Comparison of ENCODE assay signal across 9 mouse cellular contexts in genomic region chr17:71986456-71986855, GRCm38 (mm10).
DNase-seq lines count a peak whose midpoint lies in the region; ATAC-seq and TF ChIP-seq lines count a peak whose summit lies in the region.
"Had no signal": no experiment of that assay in that cellular context is flagged by ENCODE, and none has a peak within 500 bp of the region (broad histone marks: within the 10 kb centered on the region; RNA-seq: fewer than 3 reads in every experiment).

No protein-coding gene starts in this region.

- H3K27me3 ChIP-seq in intestine, embryonic 14.5 days (replicated peaks; ENCODE audit: control insufficient read depth, insufficient read depth, low read length): no peaks in the 10 kb centered on the region
- H3K27me3 ChIP-seq in intestine, postnatal 0 days (replicated peaks; ENCODE audit: control insufficient read depth, insufficient read depth, low read length): no peaks in the 10 kb centered on the region
- no peaks in the 10 kb centered on the region for H3K27me3 ChIP-seq in intestine, embryonic 15.5 days (replicated peaks)
- no peaks in the 10 kb centered on the region for H3K27me3 ChIP-seq in neural tube, embryonic 13.5 days

- no peak for TF ChIP-seq CTCF in intestine, postnatal 0 days (IDR thresholded peaks at IDR 0.05; ENCODE audit: low read depth)

- H3K4me1 ChIP-seq in intestine, embryonic 14.5 days (replicated peaks; ENCODE audit: control insufficient read depth, insufficient read depth, low read length): peaks cover 14% of the 10 kb centered on the region; the same call in 1 of the 2 replicates
- no peaks in the 10 kb centered on the region for H3K4me1 ChIP-seq in intestine, postnatal 0 days (replicated peaks; ENCODE audit: control insufficient read depth, insufficient read depth, low read length)
- peaks cover 5% of the 10 kb centered on the region; the same call in 1 of the 2 replicates for H3K4me1 ChIP-seq in intestine, embryonic 15.5 days (replicated peaks)
- peaks cover 27% of the 10 kb centered on the region for H3K4me1 ChIP-seq in neural tube, embryonic 13.5 days (replicated peaks)

- no peak overlapping the region for H3K27ac ChIP-seq in intestine, embryonic 14.5 days (ENCODE audit: low read depth)
- no peak overlapping the region for H3K27ac ChIP-seq in intestine, postnatal 0 days (ENCODE audit: low read depth, low read length)
- no peak overlapping the region for H3K27ac ChIP-seq in intestine, embryonic 15.5 days
- H3K27ac ChIP-seq in neural tube, embryonic 13.5 days (replicated peaks): peak overlapping the region; percentile 82
- H3K27ac ChIP-seq: limb, embryonic 13.5 days had no signal

- H3K36me3 ChIP-seq in intestine, embryonic 14.5 days (ENCODE audit: control insufficient read depth, insufficient read depth, low read length): no peaks in the 10 kb centered on the region
- H3K36me3 ChIP-seq in intestine, postnatal 0 days (ENCODE audit: control insufficient read depth, insufficient read depth): no peaks in the 10 kb centered on the region
- no peaks in the 10 kb centered on the region for H3K36me3 ChIP-seq in intestine, embryonic 15.5 days
- H3K36me3 ChIP-seq in neural tube, embryonic 13.5 days: no peaks in the 10 kb centered on the region
- H3K36me3 ChIP-seq: limb, embryonic 13.5 days had no signal

- WGBS in intestine, embryonic 14.5 days: 35% methylated on average over 9 of the region's 9 CpGs
- WGBS in intestine, postnatal 0 days: 38% methylated on average over 9 of the region's 9 CpGs
- WGBS in intestine, embryonic 15.5 days: 27% methylated on average over 9 of the region's 9 CpGs
- WGBS in neural tube, embryonic 13.5 days: 32% methylated on average over 9 of the region's 9 CpGs

- no peak overlapping the region for H3K9ac ChIP-seq in intestine, embryonic 14.5 days (ENCODE audit: low read length)
- no peak overlapping the region for H3K9ac ChIP-seq in intestine, postnatal 0 days (ENCODE audit: low read depth, low read length)
- no peak overlapping the region for H3K9ac ChIP-seq in intestine, embryonic 15.5 days
- peak overlapping the region; percentile 47; the same call in 1 of the 2 replicates for H3K9ac ChIP-seq in neural tube, embryonic 13.5 days
- H3K9ac ChIP-seq: limb, embryonic 13.5 days had no signal

- no peak for DNase-seq in intestine, embryonic 14.5 days (ENCODE audit: low spot score)
- DNase-seq in adrenal gland, postnatal 14 days: peak; percentile 49
- no peak for DNase-seq in urinary bladder, postnatal 14 days (ENCODE audit: low spot score)
- DNase-seq in cerebellum, adult 11-12 months: no peak
- DNase-seq in yolk sac, embryonic 10.5 days (ENCODE audit: low spot score): no peak

- peak overlapping the region; percentile 20; the same call in 1 of the 2 replicates for H3K4me2 ChIP-seq in intestine, embryonic 14.5 days (ENCODE audit: low read length)
- no peak overlapping the region for H3K4me2 ChIP-seq in intestine, postnatal 0 days (replicated peaks; ENCODE audit: low read depth)
- 0 out of 2 replicates have a peak overlapping the region, but pooled peaks have one; percentile 6 for H3K4me2 ChIP-seq in intestine, embryonic 15.5 days (replicated peaks)
- no peak overlapping the region for H3K4me2 ChIP-seq in neural tube, embryonic 13.5 days
- H3K4me2 ChIP-seq: limb, embryonic 13.5 days had no signal

- no peak for ATAC-seq in intestine, embryonic 14.5 days (replicated peaks; ENCODE audit: low FRiP score, low TSS enrichment, low read depth)
- ATAC-seq in intestine, postnatal 0 days: no peak
- ATAC-seq in intestine, embryonic 15.5 days: 0 out of 2 replicates have a peak, but pooled peaks have one; percentile 53
- ATAC-seq in neural tube, embryonic 13.5 days (ENCODE audit: low read depth): peak; percentile 66; the same call in 1 of the 2 replicates

- H3K9me3 ChIP-seq in intestine, embryonic 14.5 days (ENCODE audit: control insufficient read depth, low read length): no peaks in the 10 kb centered on the region
- H3K9me3 ChIP-seq in intestine, postnatal 0 days (ENCODE audit: control insufficient read depth): no peaks in the 10 kb centered on the region
- no peaks in the 10 kb centered on the region for H3K9me3 ChIP-seq in intestine, embryonic 15.5 days
- no peaks in the 10 kb centered on the region for H3K9me3 ChIP-seq in neural tube, embryonic 13.5 days
- H3K9me3 ChIP-seq: limb, embryonic 13.5 days had no signal

- H3K4me3 ChIP-seq in intestine, embryonic 14.5 days (ENCODE audit: low read depth, low read length): no peak overlapping the region
- no peak overlapping the region for H3K4me3 ChIP-seq in intestine, postnatal 0 days (ENCODE audit: low read depth, low read length)
- no peak overlapping the region for H3K4me3 ChIP-seq in intestine, embryonic 15.5 days (replicated peaks)
- H3K4me3 ChIP-seq in neural tube, embryonic 13.5 days: no peak overlapping the region
- H3K4me3 ChIP-seq: limb, embryonic 13.5 days had no signal

Comparison
In these comparisons a context has a peak if more than half of its experiments do, and no peak if none do; other contexts are left out.
1. ATAC-seq: peak in intestine, embryonic 15.5 days (single experiment) and neural tube, embryonic 13.5 days (single experiment); none in intestine, embryonic 14.5 days (single experiment) and intestine, postnatal 0 days (single experiment).
2. H3K4me2 ChIP-seq: peak in intestine, embryonic 14.5 days (single experiment) and intestine, embryonic 15.5 days (single experiment); none in intestine, postnatal 0 days (single experiment) and neural tube, embryonic 13.5 days (single experiment).